Mouse (Mus musculus): Measurements from ENCODE around the gene BC028528.
"Not testable (repeated sequence)": the region's sequence is repeated elsewhere in the genome, so short reads cannot be mapped to it uniquely, and the experiment has no call there.

BC028528 gene

GRCm38 (mm10) chr3:95905146-95905939 lies 13.5 kb upstream of the BC028528 start:
- peak; percentile 55 for DNase-seq

- no peak for DNase-seq
Observed at GRCm38 (mm10) chr3:95904568-95904967, 12.8 kb upstream of the BC028528 start, which contains the start of gene Car14. Gene Car14, minus strand, starts transcription at chr3:95904691.

DNA sequence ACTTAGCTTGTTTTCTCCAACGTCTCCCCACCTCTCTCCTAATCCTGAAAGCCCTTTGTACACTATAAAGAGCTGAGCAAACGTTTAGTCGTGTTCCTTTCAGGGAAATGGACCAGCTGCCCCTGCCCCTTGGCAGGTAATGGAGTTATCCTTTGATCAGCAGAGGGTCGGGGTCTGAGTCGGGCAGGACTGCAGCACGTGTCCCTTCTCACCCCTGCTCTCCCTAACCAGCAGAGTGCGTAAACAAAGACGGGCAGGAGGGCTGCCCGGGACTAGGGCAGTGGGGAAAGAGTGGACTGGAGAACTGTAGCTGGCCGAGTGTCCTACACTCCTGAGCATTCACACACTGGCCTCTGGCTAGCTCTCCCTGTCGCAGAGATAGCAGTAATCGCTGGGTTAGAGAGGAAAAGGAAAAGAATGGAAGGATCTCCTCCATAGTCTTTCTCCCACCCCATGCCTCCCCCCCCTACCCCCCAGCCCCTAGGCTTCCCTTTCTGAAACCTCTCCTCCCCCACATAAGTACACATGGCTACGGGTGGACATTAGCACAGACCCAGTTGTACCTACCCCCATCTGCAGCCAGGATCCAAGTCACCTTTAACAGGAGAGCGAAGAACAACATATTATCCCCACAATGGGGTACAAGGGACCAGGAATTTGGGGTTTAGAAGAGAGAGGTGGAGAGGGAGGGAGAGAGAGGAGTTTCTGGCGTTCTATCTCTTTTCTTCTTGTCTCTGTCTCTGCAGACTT lies 12.1 kb upstream of the BC028528 start:
- DNase-seq: no peak

DNA sequence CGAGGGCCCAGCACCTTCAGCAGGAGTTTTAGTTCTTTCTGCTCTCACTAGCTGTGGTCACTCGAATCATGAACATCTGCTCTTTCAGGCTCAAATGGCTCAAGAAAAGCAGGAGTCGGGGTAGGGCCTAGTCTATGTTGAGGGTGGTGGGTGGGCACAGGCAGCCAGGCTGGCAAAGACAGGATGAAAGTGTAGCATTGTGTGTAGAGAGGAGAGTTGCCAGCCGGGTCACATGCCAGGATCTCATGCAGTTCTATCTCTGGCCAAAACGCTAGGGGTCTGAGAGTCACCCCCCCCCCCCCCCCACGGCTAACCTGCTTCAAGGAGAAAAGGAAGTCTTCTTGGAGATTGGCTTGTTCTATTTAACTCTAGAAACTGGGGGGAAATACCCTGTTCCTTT lies 10.8 kb upstream of the BC028528 start:
- DNase-seq: no peak

DNA sequence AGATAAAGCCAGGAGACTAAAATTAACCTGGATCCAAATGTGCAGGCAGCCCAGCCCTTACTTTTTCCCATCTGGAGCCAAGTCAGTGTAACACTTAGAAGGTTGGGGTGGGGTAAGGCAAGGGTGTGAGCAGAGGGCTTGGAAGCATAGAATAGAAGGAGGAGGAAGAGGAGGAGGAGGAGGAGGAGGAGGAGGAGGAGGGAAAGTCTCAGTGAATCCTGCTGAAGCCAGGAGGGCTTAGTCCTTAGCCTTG lies 10.5 kb upstream of the BC028528 start:
- DNase-seq: no peak

GRCm38 (mm10) chr3:95901616-95902372 lies 10.0 kb upstream of the BC028528 start:
- DNase-seq: no peak

- no peak for DNase-seq
Observed at GRCm38 (mm10) chr3:95899800-95900524, 8.2 kb upstream of the BC028528 start.

GRCm38 (mm10) chr3:95895501-95895900 lies 3.7 kb upstream of the BC028528 start:
- not testable (repeated sequence) for DNase-seq

- peak; percentile 75 for DNase-seq
Observed at GRCm38 (mm10) chr3:95894317-95895160, 2.7 kb upstream of the BC028528 start.

DNA sequence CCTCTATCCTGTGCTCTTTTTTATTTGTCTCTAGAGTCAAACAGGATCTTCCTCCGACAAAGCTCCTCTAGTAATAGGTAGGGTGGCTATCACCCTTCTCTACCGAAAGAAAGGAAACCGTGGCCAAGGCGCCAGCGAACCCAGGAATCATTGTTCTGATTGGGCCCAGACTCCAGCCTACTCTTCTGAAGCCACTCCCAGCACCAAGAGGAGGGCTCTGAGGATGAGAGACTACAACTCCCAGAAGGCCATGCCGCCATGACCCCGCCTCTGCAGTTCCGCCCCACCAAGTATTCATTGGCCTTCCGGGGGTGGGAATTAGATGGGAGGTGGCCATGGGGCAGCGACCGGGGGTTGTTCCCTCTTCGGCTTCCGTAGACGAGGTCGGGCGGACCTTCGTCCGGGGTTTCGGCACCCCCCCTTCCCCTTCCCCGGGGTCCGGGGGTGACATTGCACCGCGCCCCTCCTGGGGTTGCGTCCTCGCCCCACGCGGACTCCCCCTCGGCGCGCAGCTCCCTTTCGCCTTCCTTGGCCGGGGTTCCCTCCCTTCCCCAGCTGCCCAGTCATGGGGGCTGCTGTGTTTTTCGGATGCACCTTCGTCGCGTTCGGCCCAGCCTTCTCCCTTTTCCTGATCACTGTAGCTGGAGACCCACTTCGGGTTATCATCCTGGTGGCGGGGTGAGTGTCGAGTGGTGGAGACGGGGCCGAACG lies 2.0 kb upstream of the BC028528 start, which contains the start of gene Aph1a:
Gene Aph1a (plus strand): TSS at position 364 of the 711 bp plus-strand sequence.
- DNase-seq: peak; percentile 98

DNA sequence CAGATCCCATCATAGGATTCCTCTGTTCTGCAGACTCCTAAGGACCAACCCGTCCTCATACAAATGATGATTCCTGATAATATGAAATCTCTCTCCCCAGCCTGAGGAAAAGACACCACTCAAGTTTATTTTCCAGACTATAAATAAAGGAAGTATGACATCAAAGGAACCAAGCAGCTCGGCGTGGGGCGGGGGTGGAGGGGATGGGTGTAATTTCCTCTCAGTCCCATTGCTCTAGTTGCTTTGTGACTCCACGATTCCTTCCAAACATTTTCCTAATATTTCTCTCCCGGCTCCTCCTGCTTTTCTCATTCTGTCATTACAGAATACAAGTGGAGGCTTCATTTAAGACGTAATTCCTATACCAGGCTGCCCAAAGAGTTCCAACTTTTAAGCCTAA lies 1.3 kb upstream of the BC028528 start:
- DNase-seq: no peak

GRCm38 (mm10) chr3:95892066-95893052 lies 554 bp upstream of the BC028528 start:
- DNase-seq: peak; percentile 59

GRCm38 (mm10) chr3:95889664-95890063 lies 2.1 kb downstream of the BC028528 start:
- no peak for DNase-seq

DNA sequence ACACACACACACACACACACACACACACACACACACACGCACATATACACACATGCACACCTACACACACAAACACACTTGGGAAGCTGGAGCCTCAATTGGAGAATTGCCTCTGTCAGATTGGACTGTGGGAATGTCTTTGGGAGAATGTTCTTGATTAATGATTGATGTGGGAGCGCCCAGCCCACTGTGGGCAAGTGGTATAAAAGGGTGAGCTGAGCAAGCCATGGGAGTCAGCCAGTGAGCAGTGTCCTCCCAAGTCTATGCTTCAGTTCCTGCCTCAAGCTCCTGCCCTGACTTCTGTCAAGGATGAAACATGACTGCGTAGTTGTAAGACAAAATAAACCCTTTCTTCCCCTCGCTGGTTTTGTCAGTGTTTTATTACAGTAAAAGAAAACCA lies 4.2 kb downstream of the BC028528 start:
- DNase-seq: no peak

DNA sequence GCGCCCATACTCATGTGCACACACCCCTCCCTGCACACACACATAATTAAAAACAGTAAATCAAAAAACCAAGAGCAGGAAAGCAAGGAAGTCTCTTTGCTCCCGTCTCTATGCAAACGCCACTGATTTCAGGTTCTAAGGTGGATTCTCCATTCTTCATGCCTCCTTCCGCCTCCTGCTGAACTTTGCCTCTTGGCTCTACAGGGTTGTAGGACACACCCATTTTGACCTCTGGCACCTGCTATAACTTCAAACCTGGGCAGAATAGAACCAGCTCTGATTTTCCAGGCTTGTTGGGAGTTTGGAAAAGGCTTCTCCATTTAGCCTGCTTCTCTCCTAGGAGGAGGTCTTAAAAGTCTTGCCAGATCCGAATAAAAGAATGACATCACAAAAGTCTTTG lies 7.4 kb downstream of the BC028528 start:
- DNase-seq: no peak

DNA sequence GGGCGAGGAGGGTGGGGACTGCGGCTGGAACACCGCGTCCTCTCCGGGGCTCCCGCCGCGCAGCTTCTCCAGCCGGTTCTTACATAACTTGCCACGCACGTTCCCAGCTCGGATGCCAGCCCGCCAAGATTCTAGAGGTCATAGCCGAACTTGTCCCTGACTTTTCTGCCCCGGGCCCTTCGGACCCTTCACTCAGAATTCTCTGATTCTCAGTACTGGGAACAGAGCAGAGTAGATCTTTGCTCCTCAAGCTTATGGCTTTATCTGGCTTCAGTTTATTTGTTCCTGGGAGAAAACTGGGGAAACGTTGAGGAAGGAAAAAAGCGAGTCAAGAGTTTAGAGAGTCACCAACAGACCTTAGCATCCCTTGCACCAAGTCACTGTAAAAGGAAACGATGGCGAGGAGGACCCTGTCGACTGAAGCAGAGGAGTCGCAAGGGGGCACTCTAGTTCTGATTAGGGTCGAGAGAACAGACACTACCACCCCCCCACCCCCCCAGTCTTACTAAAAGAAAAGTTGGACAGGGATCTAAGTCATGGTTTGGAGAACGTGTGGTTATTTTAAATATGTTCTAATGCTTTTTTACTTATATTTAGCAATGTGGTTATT lies 8.9 kb downstream of the BC028528 start:
- DNase-seq: peak; percentile 82

GRCm38 (mm10) chr3:95881979-95882815 lies 9.6 kb downstream of the BC028528 start, which contains the start of gene Ciart:
Gene Ciart, minus strand, starts transcription at chr3:95882251.
- DNase-seq: peak; percentile 97

DNA sequence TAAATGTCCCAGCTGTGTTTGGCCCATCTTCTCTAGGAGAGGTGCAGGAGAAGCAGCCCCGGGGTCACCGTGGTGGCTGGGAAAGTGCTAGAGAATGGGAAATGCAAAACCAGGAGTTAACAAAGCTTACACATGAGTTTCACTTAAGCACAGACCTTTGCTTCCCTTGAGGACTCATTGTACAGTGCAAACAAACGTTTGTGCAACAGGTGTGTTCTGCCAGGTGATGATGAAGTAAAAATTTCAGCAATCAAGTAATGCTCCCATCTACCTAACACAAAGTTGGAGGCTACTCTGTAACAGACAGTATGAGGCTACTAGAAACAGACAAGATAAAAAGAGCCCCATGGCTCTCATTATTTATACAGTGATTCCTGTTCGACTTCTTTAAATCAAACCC lies 12.7 kb downstream of the BC028528 start:
- no peak for DNase-seq
